Mouse (Mus musculus) spleen, embryonic (tissue): ENCODE measurements around the gene Ttc39b.

Experiments
- CTCF ChIA-PET: fragments of 350-600 bp; sonication (Branson Sonifier 250); formaldehyde crosslinking; loops from one replicate; lab custom pipeline; 2022; lab: Charles Lee

Gene Ttc39b

GRCm38 (mm10) chr4:83318758-83319157, 5.3 kb downstream of the Ttc39b start:
- CTCF ChIA-PET: no interaction called here

GRCm38 (mm10) chr4:83317826-83318348, 6.2 kb downstream of the Ttc39b start:
- CTCF ChIA-PET: interaction anchor here (0.6 to 0.8 kb wide), 2 partner anchors 28 to 116 kb away, joined by 3 to 14 read pairs; no protein-coding TSS in a partner anchor

- CTCF ChIA-PET: interaction anchor here (0.8 kb wide), 1 partner anchor 39 kb away, joined by 8 read pairs; no protein-coding TSS in a partner anchor
Measured at GRCm38 (mm10) chr4:83316718-83317117, 7.3 kb downstream of the Ttc39b start.

- CTCF ChIA-PET: interaction anchor here (0.8 kb wide), 1 partner anchor 40 kb away, joined by 8 read pairs; no protein-coding TSS in a partner anchor
Measured at GRCm38 (mm10) chr4:83315930-83316329, 8.1 kb downstream of the Ttc39b start.

GRCm38 (mm10) chr4:83314922-83315881, 8.9 kb downstream of the Ttc39b start:
- CTCF ChIA-PET: interaction anchor here (1.2 kb wide), 1 partner anchor 12 kb away, joined by 4 read pairs; no protein-coding TSS in a partner anchor

- CTCF ChIA-PET: interaction anchor here (1.2 kb wide), 1 partner anchor 11 kb away, joined by 4 read pairs; no protein-coding TSS in a partner anchor
Measured at GRCm38 (mm10) chr4:83314261-83314793, 9.7 kb downstream of the Ttc39b start.

- CTCF ChIA-PET: no interaction called here
Measured at GRCm38 (mm10) chr4:83312336-83312735, 11.7 kb downstream of the Ttc39b start.

GRCm38 (mm10) chr4:83311481-83311880, 12.6 kb downstream of the Ttc39b start:
- CTCF ChIA-PET: no interaction called here

GRCm38 (mm10) chr4:83310990-83311389, 13.1 kb downstream of the Ttc39b start:
- CTCF ChIA-PET: no interaction called here

- CTCF ChIA-PET: interaction anchor here (0.5 kb wide), 1 partner anchor 194 kb away, joined by 6 read pairs; no protein-coding TSS in a partner anchor
Measured at GRCm38 (mm10) chr4:83308914-83309313, 15.1 kb downstream of the Ttc39b start.

GRCm38 (mm10) chr4:83307686-83308469, 16.2 kb downstream of the Ttc39b start:
- CTCF ChIA-PET: interaction anchor here (0.6 to 0.7 kb wide), 2 partner anchors 87 to 288 kb away, joined by 3 to 12 read pairs; no protein-coding TSS in a partner anchor

- CTCF ChIA-PET: interaction anchor here (0.6 kb wide), 1 partner anchor 88 kb away, joined by 3 read pairs; no protein-coding TSS in a partner anchor
Measured at GRCm38 (mm10) chr4:83306879-83307278, 17.2 kb downstream of the Ttc39b start.

GRCm38 (mm10) chr4:83305099-83305498, 19.0 kb downstream of the Ttc39b start:
- CTCF ChIA-PET: interaction anchor here (0.7 kb wide), 1 partner anchor 187 kb away, joined by 6 read pairs; no protein-coding TSS in a partner anchor

- CTCF ChIA-PET: interaction anchor here (0.6 to 1.0 kb wide), 5 partner anchors 12 to 442 kb away, joined by 3 to 6 read pairs (median 4); no protein-coding TSS in a partner anchor
Measured at GRCm38 (mm10) chr4:83302887-83303827, 20.9 kb downstream of the Ttc39b start.

GRCm38 (mm10) chr4:83302123-83302737, 21.8 kb downstream of the Ttc39b start:
- CTCF ChIA-PET: no interaction called here

- CTCF ChIA-PET: no interaction called here
Measured at GRCm38 (mm10) chr4:83301713-83302112, 22.3 kb downstream of the Ttc39b start.

GRCm38 (mm10) chr4:83284768-83285350, 39.2 kb downstream of the Ttc39b start:
- CTCF ChIA-PET: interaction anchor here (0.6 to 1.1 kb wide), 3 partner anchors 16 to 181 kb away, joined by 3 to 6 read pairs (median 4); partner anchors contain the start of gene Ttc39b

GRCm38 (mm10) chr4:83283973-83284767, 39.9 kb downstream of the Ttc39b start:
- CTCF ChIA-PET: interaction anchor here (0.6 to 1.1 kb wide), 3 partner anchors 17 to 182 kb away, joined by 3 to 6 read pairs (median 4); partner anchors contain the start of gene Ttc39b
